Mouse (Mus musculus): Measurements from ENCODE around the gene Mapk1. TPM values are rescaled to one million over a fixed set of nuclear protein-coding genes. Genes with fewer than 3 reads are reported as not detected.

Mapk1 gene
- polyA plus RNA-seq (2012; rRNA removed), result 291 and 296 TPM in 2 replicates

GRCm38 (mm10) chr16:16983131-16983533, at the start of gene Mapk1:
Mapk1 (plus strand) TSS chr16:16983382.
- Histone ChIP-seq H3K27ac (ENCODE audit: insufficient read depth, low read length) (peak within 1 kb of the TSS; percentile 74), H3K4me3 (ENCODE audit: insufficient read depth, low read length) (peak within 1 kb of the TSS; percentile 60), H3K4me1 (ENCODE audit: control insufficient read depth, insufficient read depth, low read length) (peaks cover 4% of the 10 kb centered on the region; the same call in 1 of the 2 replicates)
- TF ChIP-seq POLR2A (IDR thresholded peaks at IDR 0.05; ENCODE audit: extremely low read depth, insufficient read depth, low read length) (peak; percentile 99), CTCF (IDR thresholded peaks at IDR 0.05; ENCODE audit: extremely low read depth, insufficient read depth, low read length) (no peak)

- no peak overlapping the region for H3K27ac ChIP-seq (ENCODE audit: insufficient read depth, low read length)
- peaks cover 3% of the 10 kb centered on the region; the same call in 1 of the 2 replicates for H3K4me1 ChIP-seq (ENCODE audit: control insufficient read depth, insufficient read depth, low read length)
- H3K4me3 ChIP-seq (ENCODE audit: insufficient read depth, low read length), result no peak overlapping the region
- TF ChIP-seq CTCF (IDR thresholded peaks at IDR 0.05; ENCODE audit: extremely low read depth, insufficient read depth, low read length), result no peak
These were observed 43.6 kb upstream of the Mapk1 start for GRCm38 (mm10) chr16:16939543-16939942.

GRCm38 (mm10) chr16:16941078-16941477, 42.1 kb upstream of the Mapk1 start:
- Histone ChIP-seq H3K4me3 (ENCODE audit: insufficient read depth, low read length) (no peak overlapping the region), H3K27ac (ENCODE audit: insufficient read depth, low read length) (no peak overlapping the region), H3K4me1 (ENCODE audit: control insufficient read depth, insufficient read depth, low read length) (peaks cover 3% of the 10 kb centered on the region; the same call in 1 of the 2 replicates)
- TF ChIP-seq POLR2A (IDR thresholded peaks at IDR 0.05; ENCODE audit: extremely low read depth, insufficient read depth, low read length), result no peak
- no peak for TF ChIP-seq CTCF (IDR thresholded peaks at IDR 0.05; ENCODE audit: extremely low read depth, insufficient read depth, low read length)

- TF ChIP-seq CTCF (IDR thresholded peaks at IDR 0.05; ENCODE audit: extremely low read depth, insufficient read depth, low read length), result no peak
- no peak for TF ChIP-seq POLR2A (IDR thresholded peaks at IDR 0.05; ENCODE audit: extremely low read depth, insufficient read depth, low read length)
- H3K4me3 ChIP-seq (ENCODE audit: insufficient read depth, low read length), result no peak overlapping the region
- no peaks in the 10 kb centered on the region for H3K4me1 ChIP-seq (ENCODE audit: control insufficient read depth, insufficient read depth, low read length)
- no peak overlapping the region for H3K27ac ChIP-seq (ENCODE audit: insufficient read depth, low read length)
These were observed 24.6 kb upstream of the Mapk1 start for GRCm38 (mm10) chr16:16958575-16958974.

- no peaks in the 10 kb centered on the region for H3K4me1 ChIP-seq (ENCODE audit: control insufficient read depth, insufficient read depth, low read length)
- no peak overlapping the region for H3K4me3 ChIP-seq (ENCODE audit: insufficient read depth, low read length)
- 0 out of 2 replicates have a peak overlapping the region, but pooled peaks have one; percentile 31 for H3K27ac ChIP-seq (ENCODE audit: insufficient read depth, low read length)
- TF ChIP-seq CTCF (IDR thresholded peaks at IDR 0.05; ENCODE audit: extremely low read depth, insufficient read depth, low read length), result no peak
- no peak for TF ChIP-seq POLR2A (IDR thresholded peaks at IDR 0.05; ENCODE audit: extremely low read depth, insufficient read depth, low read length)
These were observed 23.3 kb upstream of the Mapk1 start for GRCm38 (mm10) chr16:16959907-16960306.

GRCm38 (mm10) chr16:16965149-16965548, 18.0 kb upstream of the Mapk1 start:
- Histone ChIP-seq H3K4me1 (ENCODE audit: control insufficient read depth, insufficient read depth, low read length) (no peaks in the 10 kb centered on the region), H3K27ac (ENCODE audit: insufficient read depth, low read length) (no peak overlapping the region), H3K4me3 (ENCODE audit: insufficient read depth, low read length) (no peak overlapping the region)
- TF ChIP-seq CTCF (IDR thresholded peaks at IDR 0.05; ENCODE audit: extremely low read depth, insufficient read depth, low read length), result no peak
- TF ChIP-seq POLR2A (IDR thresholded peaks at IDR 0.05; ENCODE audit: extremely low read depth, insufficient read depth, low read length), result no peak

GRCm38 (mm10) chr16:16966290-16966689, 16.9 kb upstream of the Mapk1 start:
- Histone ChIP-seq H3K27ac (ENCODE audit: insufficient read depth, low read length) (no peak overlapping the region), H3K4me3 (ENCODE audit: insufficient read depth, low read length) (no peak overlapping the region), H3K4me1 (ENCODE audit: control insufficient read depth, insufficient read depth, low read length) (no peaks in the 10 kb centered on the region)
- TF ChIP-seq POLR2A (IDR thresholded peaks at IDR 0.05; ENCODE audit: extremely low read depth, insufficient read depth, low read length) (no peak), CTCF (IDR thresholded peaks at IDR 0.05; ENCODE audit: extremely low read depth, insufficient read depth, low read length) (no peak)

GRCm38 (mm10) chr16:16978061-16978460, 5.1 kb upstream of the Mapk1 start:
- no peak overlapping the region for H3K4me3 ChIP-seq (ENCODE audit: insufficient read depth, low read length)
- no peak overlapping the region for H3K27ac ChIP-seq (ENCODE audit: insufficient read depth, low read length)
- no peaks in the 10 kb centered on the region for H3K4me1 ChIP-seq (ENCODE audit: control insufficient read depth, insufficient read depth, low read length)
- no peak for TF ChIP-seq POLR2A (IDR thresholded peaks at IDR 0.05; ENCODE audit: extremely low read depth, insufficient read depth, low read length)
- TF ChIP-seq CTCF (IDR thresholded peaks at IDR 0.05; ENCODE audit: extremely low read depth, insufficient read depth, low read length), result no peak

GRCm38 (mm10) chr16:16978765-16979164, 4.4 kb upstream of the Mapk1 start:
- Histone ChIP-seq H3K4me1 (ENCODE audit: control insufficient read depth, insufficient read depth, low read length) (no peaks in the 10 kb centered on the region), H3K4me3 (ENCODE audit: insufficient read depth, low read length) (no peak overlapping the region), H3K27ac (ENCODE audit: insufficient read depth, low read length) (no peak overlapping the region)
- TF ChIP-seq POLR2A (IDR thresholded peaks at IDR 0.05; ENCODE audit: extremely low read depth, insufficient read depth, low read length), result no peak

- Histone ChIP-seq H3K4me1 (ENCODE audit: control insufficient read depth, insufficient read depth, low read length) (peaks cover 3% of the 10 kb centered on the region; the same call in 1 of the 2 replicates), H3K27ac (ENCODE audit: insufficient read depth, low read length) (peak overlapping the region; percentile 61), H3K4me3 (ENCODE audit: insufficient read depth, low read length) (peak overlapping the region; percentile 60)
- TF ChIP-seq CTCF (IDR thresholded peaks at IDR 0.05; ENCODE audit: extremely low read depth, insufficient read depth, low read length) (no peak), POLR2A (IDR thresholded peaks at IDR 0.05; ENCODE audit: extremely low read depth, insufficient read depth, low read length) (no peak)
These were observed 546 bp upstream of the Mapk1 start for GRCm38 (mm10) chr16:16982636-16983035.
